Mouse (Mus musculus): Measurements from ENCODE around the gene Pcdh19. TPM values are rescaled to one million over a fixed set of nuclear protein-coding genes. Genes with fewer than 3 reads are reported as not detected.

Pcdh19 gene
- polyA plus RNA-seq, 1 experiment from 2014 or later: 0.95 TPM

- Histone ChIP-seq H3K4me1 (ENCODE audit: control insufficient read depth, insufficient read depth, low read length) (no peaks in the 10 kb centered on the region), H3K27me3 (ENCODE audit: control insufficient read depth, insufficient read depth, low read length) (peaks cover 10% of the 10 kb centered on the region; the same call in 1 of the 2 replicates), H3K36me3 (ENCODE audit: control insufficient read depth, insufficient read depth) (no peaks in the 10 kb centered on the region), H3K9ac (ENCODE audit: low read length) (no peak overlapping the region), H3K9me3 (replicated peaks; ENCODE audit: control insufficient read depth, low read length) (no peaks in the 10 kb centered on the region), H3K4me3 (ENCODE audit: low read length) (no peak overlapping the region), H3K27ac (ENCODE audit: low read length) (peak overlapping the region; percentile 31; the same call in 1 of the 2 replicates), H3K4me2 (ENCODE audit: low read depth, low read length) (no peak overlapping the region)
- no peak for ATAC-seq (replicated peaks; ENCODE audit: extremely low read depth, insufficient read depth, low FRiP score)
- 28% methylated on average over 2 of the region's 2 CpGs for WGBS
Measured at GRCm38 (mm10) chrX:133692392-133692790, 3.6 kb upstream of the Pcdh19 start.

GRCm38 (mm10) chrX:133691581-133692391, 3.0 kb upstream of the Pcdh19 start:
- Histone ChIP-seq H3K27me3 (ENCODE audit: control insufficient read depth, insufficient read depth, low read length) (peaks cover 15% of the 10 kb centered on the region; the same call in 1 of the 2 replicates), H3K9me3 (replicated peaks; ENCODE audit: control insufficient read depth, low read length) (no peaks in the 10 kb centered on the region), H3K27ac (ENCODE audit: low read length) (no peak overlapping the region), H3K9ac (ENCODE audit: low read length) (no peak overlapping the region), H3K4me1 (ENCODE audit: control insufficient read depth, insufficient read depth, low read length) (no peaks in the 10 kb centered on the region), H3K36me3 (ENCODE audit: control insufficient read depth, insufficient read depth) (no peaks in the 10 kb centered on the region), H3K4me2 (ENCODE audit: low read depth, low read length) (peak overlapping the region; percentile 89), H3K4me3 (ENCODE audit: low read length) (peak overlapping the region; percentile 39)
- ATAC-seq (replicated peaks; ENCODE audit: extremely low read depth, insufficient read depth, low FRiP score): no peak
- WGBS: 10% methylated on average over 12 of the region's 12 CpGs

- peaks cover 24% of the 10 kb centered on the region for H3K27me3 ChIP-seq (ENCODE audit: control insufficient read depth, insufficient read depth, low read length)
- H3K4me2 ChIP-seq (ENCODE audit: low read depth, low read length): peak overlapping the region; percentile 89
- 13% methylated on average over 11 of the region's 11 CpGs for WGBS
- peak overlapping the region; percentile 39 for H3K4me3 ChIP-seq (ENCODE audit: low read length)
- no peak overlapping the region for H3K27ac ChIP-seq (ENCODE audit: low read length)
- no peaks in the 10 kb centered on the region for H3K4me1 ChIP-seq (ENCODE audit: control insufficient read depth, insufficient read depth, low read length)
- no peak overlapping the region for H3K9ac ChIP-seq (ENCODE audit: low read length)
- no peaks in the 10 kb centered on the region for H3K9me3 ChIP-seq (replicated peaks; ENCODE audit: control insufficient read depth, low read length)
- ATAC-seq (replicated peaks; ENCODE audit: extremely low read depth, insufficient read depth, low FRiP score): no peak
- no peaks in the 10 kb centered on the region for H3K36me3 ChIP-seq (ENCODE audit: control insufficient read depth, insufficient read depth)
Measured at GRCm38 (mm10) chrX:133690822-133691221, 2.0 kb upstream of the Pcdh19 start.

DNA sequence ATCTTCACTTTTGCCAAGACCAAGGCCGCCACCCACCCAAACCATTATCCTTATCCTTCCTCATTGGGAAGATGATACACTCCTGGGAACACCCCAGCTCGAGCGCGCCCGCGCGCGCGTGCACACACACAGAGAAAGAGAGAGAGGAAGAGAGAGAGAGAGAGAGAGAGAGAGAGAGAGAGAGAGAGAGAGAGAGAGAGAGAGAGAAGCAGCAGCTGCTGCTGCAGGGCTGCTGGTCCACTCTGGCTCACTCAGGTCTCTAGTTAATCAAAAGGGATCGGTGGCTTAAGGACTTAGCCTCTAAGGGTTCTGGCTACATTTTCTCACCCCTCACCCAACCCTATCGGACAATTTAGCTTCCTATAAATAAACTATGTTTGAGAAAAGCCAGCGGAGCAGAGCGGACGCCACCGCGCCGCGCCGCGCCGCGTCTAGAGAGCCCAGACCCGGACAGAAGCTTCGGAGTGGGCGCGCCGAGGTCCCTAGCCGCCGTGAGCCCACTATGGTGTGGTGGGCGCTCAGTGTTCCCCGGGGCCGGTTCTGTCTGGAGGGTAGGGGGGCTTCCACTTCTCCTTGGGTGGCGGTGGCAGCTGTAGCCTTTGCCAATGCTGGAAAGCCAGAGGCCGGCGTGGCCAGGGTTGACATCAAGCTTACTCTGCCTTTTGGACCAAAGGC, 926 bp upstream of the Pcdh19 start:
- 12% methylated on average over 35 of the region's 35 CpGs for WGBS
- no peaks in the 10 kb centered on the region for H3K4me1 ChIP-seq (ENCODE audit: control insufficient read depth, insufficient read depth, low read length)
- H3K27ac ChIP-seq (ENCODE audit: low read length): no peak overlapping the region
- no peaks in the 10 kb centered on the region for H3K36me3 ChIP-seq (ENCODE audit: control insufficient read depth, insufficient read depth)
- no peaks in the 10 kb centered on the region for H3K9me3 ChIP-seq (replicated peaks; ENCODE audit: control insufficient read depth, low read length)
- peaks cover 35% of the 10 kb centered on the region for H3K27me3 ChIP-seq (ENCODE audit: control insufficient read depth, insufficient read depth, low read length)
- no peak overlapping the region for H3K9ac ChIP-seq (ENCODE audit: low read length)
- H3K4me3 ChIP-seq (ENCODE audit: low read length): peak overlapping the region; percentile 59
- H3K4me2 ChIP-seq (ENCODE audit: low read depth, low read length): peak overlapping the region; percentile 89
- ATAC-seq (replicated peaks; ENCODE audit: extremely low read depth, insufficient read depth, low FRiP score): no peak

DNA sequence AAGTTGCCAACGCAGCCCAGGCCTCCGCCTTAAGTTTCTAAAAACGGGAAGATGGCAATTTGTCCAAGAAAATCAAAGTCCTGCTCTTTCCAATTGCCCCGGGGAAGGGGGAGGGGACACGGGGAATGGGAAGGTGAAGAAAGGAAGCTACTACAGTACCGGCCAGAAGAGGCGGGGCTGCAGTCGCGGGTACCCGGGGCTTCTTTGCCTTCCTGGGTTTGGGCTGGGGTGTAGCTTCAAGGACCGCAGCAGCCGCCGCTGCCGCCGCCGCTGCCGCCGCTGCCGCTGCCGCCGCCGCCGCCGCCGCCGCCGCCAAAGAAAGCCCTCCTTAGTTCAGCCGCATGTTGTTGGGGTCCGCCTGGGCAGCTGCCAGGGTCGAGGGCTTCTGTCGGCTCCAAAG, 631 bp downstream of the Pcdh19 start:
- no peaks in the 10 kb centered on the region for H3K36me3 ChIP-seq (ENCODE audit: control insufficient read depth, insufficient read depth)
- H3K4me1 ChIP-seq (ENCODE audit: control insufficient read depth, insufficient read depth, low read length): no peaks in the 10 kb centered on the region
- no peak for ATAC-seq (replicated peaks; ENCODE audit: extremely low read depth, insufficient read depth, low FRiP score)
- peak overlapping the region; percentile 46; the same call in 1 of the 2 replicates for H3K27ac ChIP-seq (ENCODE audit: low read length)
- peak overlapping the region; percentile 59 for H3K4me3 ChIP-seq (ENCODE audit: low read length)
- 11% methylated on average over 19 of the region's 31 CpGs for WGBS
- no peaks in the 10 kb centered on the region for H3K9me3 ChIP-seq (replicated peaks; ENCODE audit: control insufficient read depth, low read length)
- peak overlapping the region; percentile 89 for H3K4me2 ChIP-seq (ENCODE audit: low read depth, low read length)
- peaks cover 35% of the 10 kb centered on the region for H3K27me3 ChIP-seq (ENCODE audit: control insufficient read depth, insufficient read depth, low read length)
- H3K9ac ChIP-seq (ENCODE audit: low read length): peak overlapping the region; percentile 65

- Histone ChIP-seq H3K4me3 (ENCODE audit: low read length) (peak overlapping the region; percentile 59), H3K4me1 (ENCODE audit: control insufficient read depth, insufficient read depth, low read length) (no peaks in the 10 kb centered on the region), H3K27me3 (ENCODE audit: control insufficient read depth, insufficient read depth, low read length) (peaks cover 37% of the 10 kb centered on the region), H3K9me3 (replicated peaks; ENCODE audit: control insufficient read depth, low read length) (no peaks in the 10 kb centered on the region), H3K4me2 (ENCODE audit: low read depth, low read length) (peak overlapping the region; percentile 89), H3K36me3 (ENCODE audit: control insufficient read depth, insufficient read depth) (no peaks in the 10 kb centered on the region), H3K27ac (ENCODE audit: low read length) (no peak overlapping the region), H3K9ac (ENCODE audit: low read length) (peak overlapping the region; percentile 11)
- 16% methylated on average over 31 of the region's 37 CpGs for whole genome bisulfite sequencing
- no peak for ATAC-seq (replicated peaks; ENCODE audit: extremely low read depth, insufficient read depth, low FRiP score)
Measured at GRCm38 (mm10) chrX:133687666-133688151, 1.1 kb downstream of the Pcdh19 start.

GRCm38 (mm10) chrX:133686533-133687311, 2.1 kb downstream of the Pcdh19 start:
- Histone ChIP-seq H3K36me3 (ENCODE audit: control insufficient read depth, insufficient read depth) (no peaks in the 10 kb centered on the region), H3K4me3 (ENCODE audit: low read length) (peak overlapping the region; percentile 59), H3K4me2 (ENCODE audit: low read depth, low read length) (peak overlapping the region; percentile 89), H3K9me3 (replicated peaks; ENCODE audit: control insufficient read depth, low read length) (no peaks in the 10 kb centered on the region), H3K27me3 (ENCODE audit: control insufficient read depth, insufficient read depth, low read length) (peaks cover 42% of the 10 kb centered on the region), H3K9ac (ENCODE audit: low read length) (no peak overlapping the region; the same call in 1 of the 2 replicates), H3K4me1 (ENCODE audit: control insufficient read depth, insufficient read depth, low read length) (no peaks in the 10 kb centered on the region), H3K27ac (ENCODE audit: low read length) (no peak overlapping the region)
- no peak for ATAC-seq (replicated peaks; ENCODE audit: extremely low read depth, insufficient read depth, low FRiP score)
- 23% methylated on average over 44 of the region's 55 CpGs for WGBS

DNA sequence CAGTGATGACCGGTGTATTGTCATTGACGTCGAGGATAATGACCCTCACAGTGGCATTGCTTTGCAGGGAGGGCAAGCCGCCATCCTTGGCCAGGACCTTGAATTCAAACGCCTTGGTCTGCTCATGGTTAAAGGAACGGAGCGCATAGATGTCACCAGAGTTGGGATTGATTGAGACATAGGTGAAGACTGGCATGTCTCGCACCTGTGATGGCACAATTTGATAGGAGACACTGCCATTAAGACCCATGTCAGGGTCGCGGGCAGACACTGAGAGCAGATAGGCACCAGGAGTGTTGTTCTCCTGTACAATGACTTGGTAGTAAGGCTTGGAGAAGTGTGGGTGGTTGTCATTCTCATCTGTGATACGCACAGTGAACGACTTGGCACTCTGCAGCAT, 3.2 kb downstream of the Pcdh19 start:
- Histone ChIP-seq H3K9ac (ENCODE audit: low read length) (no peak overlapping the region), H3K27me3 (ENCODE audit: control insufficient read depth, insufficient read depth, low read length) (peaks cover 41% of the 10 kb centered on the region), H3K4me3 (ENCODE audit: low read length) (no peak overlapping the region), H3K9me3 (replicated peaks; ENCODE audit: control insufficient read depth, low read length) (no peaks in the 10 kb centered on the region), H3K36me3 (ENCODE audit: control insufficient read depth, insufficient read depth) (no peaks in the 10 kb centered on the region), H3K4me2 (ENCODE audit: low read depth, low read length) (peak overlapping the region; percentile 89; the same call in 1 of the 2 replicates), H3K27ac (ENCODE audit: low read length) (no peak overlapping the region), H3K4me1 (ENCODE audit: control insufficient read depth, insufficient read depth, low read length) (no peaks in the 10 kb centered on the region)
- WGBS: 37% methylated on average over 12 of the region's 12 CpGs
- ATAC-seq (replicated peaks; ENCODE audit: extremely low read depth, insufficient read depth, low FRiP score): no peak

All from heart, embryonic 16.5 days (tissue).